Mouse (Mus musculus): ENCODE data around the gene Socs5. TPM values are rescaled to one million over a fixed set of nuclear protein-coding genes. Genes with fewer than 3 reads are reported as not detected.

Socs5 gene
- polyA plus RNA-seq, 1 experiment from 2014 or later: 15.0 TPM

- 96% methylated on average over 5 of the region's 5 CpGs for WGBS
- H3K9me3 ChIP-seq (ENCODE audit: control insufficient read depth, low read length): no peaks in the 10 kb centered on the region
- ATAC-seq (ENCODE audit: low FRiP score) (no peak), DNase-seq (ENCODE audit: low spot score) (no peak)
- no peak overlapping the region for H3K27ac ChIP-seq (ENCODE audit: low read depth, low read length)
- H3K9ac ChIP-seq (ENCODE audit: low read depth, low read length): no peak overlapping the region
- H3K4me2 ChIP-seq (replicated peaks; ENCODE audit: low read depth, low read length): no peak overlapping the region
- H3K4me1 ChIP-seq (replicated peaks; ENCODE audit: control insufficient read depth, insufficient read depth, low read length): no peaks in the 10 kb centered on the region
- no peaks in the 10 kb centered on the region for H3K36me3 ChIP-seq (ENCODE audit: control insufficient read depth, insufficient read depth, low read length)
- H3K27me3 ChIP-seq (ENCODE audit: control insufficient read depth, insufficient read depth, low read length): no peaks in the 10 kb centered on the region
- no peak overlapping the region for H3K4me3 ChIP-seq (ENCODE audit: low read depth, low read length)
These were observed 59.9 kb downstream of the Socs5 start for GRCm38 (mm10) chr17:87167407-87167806.

- no peaks in the 10 kb centered on the region for H3K4me1 ChIP-seq (replicated peaks; ENCODE audit: control insufficient read depth, insufficient read depth, low read length)
These were observed 61.6 kb downstream of the Socs5 start for GRCm38 (mm10) chr17:87169076-87169475.

GRCm38 (mm10) chr17:87170364-87170763, 62.9 kb downstream of the Socs5 start:
- Histone ChIP-seq H3K36me3 (ENCODE audit: control insufficient read depth, insufficient read depth, low read length) (no peaks in the 10 kb centered on the region), H3K27ac (ENCODE audit: low read depth, low read length) (no peak overlapping the region), H3K9me3 (ENCODE audit: control insufficient read depth, low read length) (no peaks in the 10 kb centered on the region), H3K4me3 (ENCODE audit: low read depth, low read length) (no peak overlapping the region), H3K27me3 (ENCODE audit: control insufficient read depth, insufficient read depth, low read length) (no peaks in the 10 kb centered on the region), H3K9ac (ENCODE audit: low read depth, low read length) (no peak overlapping the region), H3K4me1 (replicated peaks; ENCODE audit: control insufficient read depth, insufficient read depth, low read length) (no peaks in the 10 kb centered on the region), H3K4me2 (replicated peaks; ENCODE audit: low read depth, low read length) (no peak overlapping the region)
- 61% methylated on average over 5 of the region's 5 CpGs for WGBS
- DNase-seq (ENCODE audit: low spot score): no peak
- ATAC-seq (ENCODE audit: low FRiP score): no peak

More at GRCm38 (mm10) chr17:87169076-87169475, 61.6 kb downstream of the Socs5 start:
- 52% methylated on average over 3 of the region's 3 CpGs for WGBS
- no peak for ATAC-seq (ENCODE audit: low FRiP score)
- H3K27me3 ChIP-seq (ENCODE audit: control insufficient read depth, insufficient read depth, low read length): no peaks in the 10 kb centered on the region
- no peak overlapping the region for H3K27ac ChIP-seq (ENCODE audit: low read depth, low read length)
- H3K9ac ChIP-seq (ENCODE audit: low read depth, low read length): no peak overlapping the region
- H3K4me3 ChIP-seq (ENCODE audit: low read depth, low read length): no peak overlapping the region
- no peaks in the 10 kb centered on the region for H3K36me3 ChIP-seq (ENCODE audit: control insufficient read depth, insufficient read depth, low read length)
- no peak overlapping the region for H3K4me2 ChIP-seq (replicated peaks; ENCODE audit: low read depth, low read length)
- H3K9me3 ChIP-seq (ENCODE audit: control insufficient read depth, low read length): no peaks in the 10 kb centered on the region
- DNase-seq (ENCODE audit: low spot score): no peak

GRCm38 (mm10) chr17:87172031-87172430, 64.6 kb downstream of the Socs5 start:
- ATAC-seq (ENCODE audit: low FRiP score): no peak
- Histone ChIP-seq H3K4me1 (replicated peaks; ENCODE audit: control insufficient read depth, insufficient read depth, low read length) (no peaks in the 10 kb centered on the region), H3K4me3 (ENCODE audit: low read depth, low read length) (no peak overlapping the region), H3K27me3 (ENCODE audit: control insufficient read depth, insufficient read depth, low read length) (no peaks in the 10 kb centered on the region), H3K4me2 (replicated peaks; ENCODE audit: low read depth, low read length) (no peak overlapping the region), H3K9me3 (ENCODE audit: control insufficient read depth, low read length) (no peaks in the 10 kb centered on the region), H3K9ac (ENCODE audit: low read depth, low read length) (no peak overlapping the region), H3K36me3 (ENCODE audit: control insufficient read depth, insufficient read depth, low read length) (no peaks in the 10 kb centered on the region), H3K27ac (ENCODE audit: low read depth, low read length) (no peak overlapping the region)
- 82% methylated on average over 3 of the region's 3 CpGs for WGBS
- no peak for DNase-seq (ENCODE audit: low spot score)

GRCm38 (mm10) chr17:87173966-87174365, 66.5 kb downstream of the Socs5 start:
- Histone ChIP-seq H3K27ac (ENCODE audit: low read depth, low read length) (no peak overlapping the region), H3K9ac (ENCODE audit: low read depth, low read length) (no peak overlapping the region), H3K27me3 (ENCODE audit: control insufficient read depth, insufficient read depth, low read length) (no peaks in the 10 kb centered on the region), H3K4me2 (replicated peaks; ENCODE audit: low read depth, low read length) (no peak overlapping the region), H3K36me3 (ENCODE audit: control insufficient read depth, insufficient read depth, low read length) (no peaks in the 10 kb centered on the region), H3K4me1 (replicated peaks; ENCODE audit: control insufficient read depth, insufficient read depth, low read length) (0 out of 2 replicates have a peak, but pooled peaks cover 2% of the 10 kb centered on the region), H3K9me3 (ENCODE audit: control insufficient read depth, low read length) (no peaks in the 10 kb centered on the region), H3K4me3 (ENCODE audit: low read depth, low read length) (no peak overlapping the region)
- ATAC-seq (ENCODE audit: low FRiP score) (no peak), DNase-seq (ENCODE audit: low spot score) (no peak)
- WGBS: 90% methylated on average over 2 of the region's 2 CpGs

- Histone ChIP-seq H3K4me1 (replicated peaks; ENCODE audit: control insufficient read depth, insufficient read depth, low read length) (0 out of 2 replicates have a peak, but pooled peaks cover 4% of the 10 kb centered on the region), H3K4me2 (replicated peaks; ENCODE audit: low read depth, low read length) (no peak overlapping the region), H3K27me3 (ENCODE audit: control insufficient read depth, insufficient read depth, low read length) (no peaks in the 10 kb centered on the region), H3K27ac (ENCODE audit: low read depth, low read length) (no peak overlapping the region), H3K9ac (ENCODE audit: low read depth, low read length) (no peak overlapping the region), H3K36me3 (ENCODE audit: control insufficient read depth, insufficient read depth, low read length) (no peaks in the 10 kb centered on the region), H3K9me3 (ENCODE audit: control insufficient read depth, low read length) (no peaks in the 10 kb centered on the region), H3K4me3 (ENCODE audit: low read depth, low read length) (no peak overlapping the region)
- 93% methylated on average over 9 of the region's 9 CpGs for WGBS
- no peak for DNase-seq (ENCODE audit: low spot score)
- no peak for ATAC-seq (ENCODE audit: low FRiP score)
These were observed 67.3 kb downstream of the Socs5 start for GRCm38 (mm10) chr17:87174651-87175331.

GRCm38 (mm10) chr17:87176066-87177012, 68.9 kb downstream of the Socs5 start:
- WGBS: 78% methylated on average over 17 of the region's 17 CpGs
- Histone ChIP-seq H3K9ac (ENCODE audit: low read depth, low read length) (no peak overlapping the region), H3K4me3 (ENCODE audit: low read depth, low read length) (no peak overlapping the region), H3K27me3 (ENCODE audit: control insufficient read depth, insufficient read depth, low read length) (no peaks in the 10 kb centered on the region), H3K27ac (ENCODE audit: low read depth, low read length) (no peak overlapping the region), H3K4me2 (replicated peaks; ENCODE audit: low read depth, low read length) (no peak overlapping the region), H3K4me1 (replicated peaks; ENCODE audit: control insufficient read depth, insufficient read depth, low read length) (0 out of 2 replicates have a peak, but pooled peaks cover 4% of the 10 kb centered on the region), H3K36me3 (ENCODE audit: control insufficient read depth, insufficient read depth, low read length) (no peaks in the 10 kb centered on the region), H3K9me3 (ENCODE audit: control insufficient read depth, low read length) (no peaks in the 10 kb centered on the region)
- DNase-seq (ENCODE audit: low spot score) (no peak), ATAC-seq (ENCODE audit: low FRiP score) (no peak)

- H3K4me3 ChIP-seq (ENCODE audit: low read depth, low read length): no peak overlapping the region
- ATAC-seq (ENCODE audit: low FRiP score): no peak; the same call in 1 of the 2 replicates
- no peaks in the 10 kb centered on the region for H3K9me3 ChIP-seq (ENCODE audit: control insufficient read depth, low read length)
- WGBS: 43% methylated on average over 16 of the region's 16 CpGs
- H3K36me3 ChIP-seq (ENCODE audit: control insufficient read depth, insufficient read depth, low read length): no peaks in the 10 kb centered on the region
- no peaks in the 10 kb centered on the region for H3K27me3 ChIP-seq (ENCODE audit: control insufficient read depth, insufficient read depth, low read length)
- 0 out of 2 replicates have a peak, but pooled peaks cover 4% of the 10 kb centered on the region for H3K4me1 ChIP-seq (replicated peaks; ENCODE audit: control insufficient read depth, insufficient read depth, low read length)
- no peak for DNase-seq (ENCODE audit: low spot score)
- H3K27ac ChIP-seq (ENCODE audit: low read depth, low read length): no peak overlapping the region
- H3K4me2 ChIP-seq (replicated peaks; ENCODE audit: low read depth, low read length): no peak overlapping the region
- no peak overlapping the region for H3K9ac ChIP-seq (ENCODE audit: low read depth, low read length)
These were observed 71.4 kb downstream of the Socs5 start for GRCm38 (mm10) chr17:87178596-87179590.
